Mouse (Mus musculus): ENCODE results near the gene Gm15217. TPM values are rescaled to one million over a fixed set of nuclear protein-coding genes. Genes with fewer than 3 reads are reported as not detected.

Gene Gm15217
- polyA plus RNA-seq, 1 experiment from 2014 or later, result not detected

- Histone ChIP-seq H3K27me3 (replicated peaks; ENCODE audit: control insufficient read depth, insufficient read depth, low read length) (no peaks in the 10 kb centered on the region; the same call in 1 of the 2 replicates), H3K9me3 (ENCODE audit: control insufficient read depth, low read length) (0 out of 2 replicates have a peak, but pooled peaks cover 3% of the 10 kb centered on the region), H3K4me2 (ENCODE audit: low read length) (no peak overlapping the region), H3K4me3 (ENCODE audit: low read length) (no peak overlapping the region), H3K36me3 (ENCODE audit: control insufficient read depth, insufficient read depth, low read length) (no peaks in the 10 kb centered on the region), H3K4me1 (ENCODE audit: control insufficient read depth, insufficient read depth, low read depth, low read length) (no peaks in the 10 kb centered on the region), H3K9ac (ENCODE audit: low read depth, low read length) (no peak overlapping the region), H3K27ac (ENCODE audit: low read depth, low read length) (no peak overlapping the region)
- 72% methylated on average over 7 of the region's 7 CpGs for WGBS
- no peak for ATAC-seq
Measured at GRCm38 (mm10) chr14:46412497-46413000, 33.3 kb downstream of the Gm15217 start.

GRCm38 (mm10) chr14:46418371-46419097 lies 39.3 kb downstream of the Gm15217 start:
- ATAC-seq, result no peak; the same call in 1 of the 2 replicates
- Histone ChIP-seq H3K9ac (ENCODE audit: low read depth, low read length) (no peak overlapping the region), H3K4me1 (ENCODE audit: control insufficient read depth, insufficient read depth, low read depth, low read length) (no peaks in the 10 kb centered on the region), H3K9me3 (ENCODE audit: control insufficient read depth, low read length) (0 out of 2 replicates have a peak, but pooled peaks cover 3% of the 10 kb centered on the region), H3K4me3 (ENCODE audit: low read length) (no peak overlapping the region), H3K27me3 (replicated peaks; ENCODE audit: control insufficient read depth, insufficient read depth, low read length) (no peaks in the 10 kb centered on the region; the same call in 1 of the 2 replicates), H3K4me2 (ENCODE audit: low read length) (no peak overlapping the region), H3K27ac (ENCODE audit: low read depth, low read length) (no peak overlapping the region), H3K36me3 (ENCODE audit: control insufficient read depth, insufficient read depth, low read length) (no peaks in the 10 kb centered on the region)
- WGBS, result 68% methylated on average over 15 of the region's 15 CpGs

GRCm38 (mm10) chr14:46419269-46419668 lies 40.1 kb downstream of the Gm15217 start:
- Histone ChIP-seq H3K27me3 (replicated peaks; ENCODE audit: control insufficient read depth, insufficient read depth, low read length) (no peaks in the 10 kb centered on the region; the same call in 1 of the 2 replicates), H3K9me3 (ENCODE audit: control insufficient read depth, low read length) (0 out of 2 replicates have a peak, but pooled peaks cover 3% of the 10 kb centered on the region), H3K9ac (ENCODE audit: low read depth, low read length) (no peak overlapping the region), H3K4me2 (ENCODE audit: low read length) (no peak overlapping the region), H3K4me3 (ENCODE audit: low read length) (no peak overlapping the region), H3K36me3 (ENCODE audit: control insufficient read depth, insufficient read depth, low read length) (no peaks in the 10 kb centered on the region), H3K27ac (ENCODE audit: low read depth, low read length) (no peak overlapping the region), H3K4me1 (ENCODE audit: control insufficient read depth, insufficient read depth, low read depth, low read length) (no peaks in the 10 kb centered on the region)
- ATAC-seq, result no peak
- 42% methylated on average over 10 of the region's 11 CpGs for WGBS

- H3K9me3 ChIP-seq (ENCODE audit: control insufficient read depth, low read length), result no peaks in the 10 kb centered on the region
- no peak for ATAC-seq
- no peak overlapping the region for H3K4me2 ChIP-seq (ENCODE audit: low read length)
- H3K9ac ChIP-seq (ENCODE audit: low read depth, low read length), result no peak overlapping the region
- no peak overlapping the region for H3K27ac ChIP-seq (ENCODE audit: low read depth, low read length)
- H3K4me1 ChIP-seq (ENCODE audit: control insufficient read depth, insufficient read depth, low read depth, low read length), result no peaks in the 10 kb centered on the region
- no peak overlapping the region for H3K4me3 ChIP-seq (ENCODE audit: low read length)
- no peaks in the 10 kb centered on the region; the same call in 1 of the 2 replicates for H3K27me3 ChIP-seq (replicated peaks; ENCODE audit: control insufficient read depth, insufficient read depth, low read length)
- no peaks in the 10 kb centered on the region for H3K36me3 ChIP-seq (ENCODE audit: control insufficient read depth, insufficient read depth, low read length)
- 89% methylated on average over 3 of the region's 3 CpGs for WGBS
Measured at GRCm38 (mm10) chr14:46421823-46422222, 42.6 kb downstream of the Gm15217 start.

GRCm38 (mm10) chr14:46427251-46427650 lies 48.0 kb downstream of the Gm15217 start:
- H3K36me3 ChIP-seq (ENCODE audit: control insufficient read depth, insufficient read depth, low read length), result no peaks in the 10 kb centered on the region
- H3K9ac ChIP-seq (ENCODE audit: low read depth, low read length), result no peak overlapping the region
- no peaks in the 10 kb centered on the region for H3K27me3 ChIP-seq (replicated peaks; ENCODE audit: control insufficient read depth, insufficient read depth, low read length)
- no peak overlapping the region for H3K27ac ChIP-seq (ENCODE audit: low read depth, low read length)
- H3K9me3 ChIP-seq (ENCODE audit: control insufficient read depth, low read length), result no peaks in the 10 kb centered on the region
- 98% methylated on average over 13 of the region's 13 CpGs for whole genome bisulfite sequencing
- no peak overlapping the region for H3K4me2 ChIP-seq (ENCODE audit: low read length)
- no peaks in the 10 kb centered on the region for H3K4me1 ChIP-seq (ENCODE audit: control insufficient read depth, insufficient read depth, low read depth, low read length)
- no peak for ATAC-seq
- H3K4me3 ChIP-seq (ENCODE audit: low read length), result no peak overlapping the region

- Histone ChIP-seq H3K4me1 (ENCODE audit: control insufficient read depth, insufficient read depth, low read depth, low read length) (no peaks in the 10 kb centered on the region), H3K4me2 (ENCODE audit: low read length) (no peak overlapping the region), H3K27me3 (replicated peaks; ENCODE audit: control insufficient read depth, insufficient read depth, low read length) (no peaks in the 10 kb centered on the region), H3K9me3 (ENCODE audit: control insufficient read depth, low read length) (no peaks in the 10 kb centered on the region), H3K4me3 (ENCODE audit: low read length) (no peak overlapping the region), H3K27ac (ENCODE audit: low read depth, low read length) (no peak overlapping the region), H3K9ac (ENCODE audit: low read depth, low read length) (no peak overlapping the region), H3K36me3 (ENCODE audit: control insufficient read depth, insufficient read depth, low read length) (no peaks in the 10 kb centered on the region)
- ATAC-seq, result no peak
- 93% methylated on average over 5 of the region's 5 CpGs for whole genome bisulfite sequencing
Measured at GRCm38 (mm10) chr14:46430231-46430630, 51.0 kb downstream of the Gm15217 start.

Other genes with a start within 250 kb of the Gm15217 start
- 5.4 and 7.5 TPM in 2 replicates for gene Bmp4, start 11.3 kb downstream of the Gm15217 start, polyA plus RNA-seq (2015; fragmentation: Nextera tagmentation; extraction: Ambion mirVana)